Mouse (Mus musculus): ENCODE measurements around the gene Itga7. TPM values are rescaled to one million over a fixed set of nuclear protein-coding genes. Genes with fewer than 3 reads are reported as not detected.

Gene Itga7
- polyA plus RNA-seq, 1 experiment from 2014 or later, result 2.1 TPM

GRCm38 (mm10) chr10:128899759-128900490, 33.7 kb upstream of the Itga7 start:
- Histone ChIP-seq H3K27me3 (peaks cover 28% of the 10 kb centered on the region), H3K4me2 (replicated peaks) (no peak overlapping the region), H3K27ac (replicated peaks) (no peak overlapping the region), H3K9me3 (no peaks in the 10 kb centered on the region), H3K36me3 (no peaks in the 10 kb centered on the region), H3K4me3 (no peak overlapping the region), H3K4me1 (0 out of 2 replicates have a peak, but pooled peaks cover 5% of the 10 kb centered on the region), H3K9ac (replicated peaks) (no peak overlapping the region)
- 79% methylated on average over 6 of the region's 6 CpGs for WGBS
- no peak for ATAC-seq (ENCODE audit: low FRiP score, low read depth)

GRCm38 (mm10) chr10:128900698-128901097, 32.9 kb upstream of the Itga7 start, which contains the start of gene Cd63:
Gene Cd63 (plus strand): TSS chr10:128900989.
- peaks cover 23% of the 10 kb centered on the region for H3K27me3 ChIP-seq
- no peaks in the 10 kb centered on the region for H3K9me3 ChIP-seq
- H3K36me3 ChIP-seq, result no peaks in the 10 kb centered on the region
- ATAC-seq (ENCODE audit: low FRiP score, low read depth), result no peak
- WGBS, result 91% methylated on average over 3 of the region's 3 CpGs
- no peak within 1 kb of the TSS for H3K9ac ChIP-seq (replicated peaks)
- H3K4me3 ChIP-seq, result no peak within 1 kb of the TSS
- 0 out of 2 replicates have a peak, but pooled peaks cover 5% of the 10 kb centered on the region for H3K4me1 ChIP-seq
- no peak within 1 kb of the TSS for H3K27ac ChIP-seq (replicated peaks)
- H3K4me2 ChIP-seq (replicated peaks), result no peak within 1 kb of the TSS

- Histone ChIP-seq H3K9me3 (no peaks in the 10 kb centered on the region), H3K27ac (replicated peaks) (no peak overlapping the region), H3K4me1 (no peaks in the 10 kb centered on the region), H3K36me3 (no peaks in the 10 kb centered on the region), H3K9ac (replicated peaks) (no peak overlapping the region), H3K27me3 (peaks cover 16% of the 10 kb centered on the region), H3K4me3 (no peak overlapping the region), H3K4me2 (replicated peaks) (no peak overlapping the region)
- WGBS, result 74% methylated on average over 1 of the region's 1 CpGs
- ATAC-seq (ENCODE audit: low FRiP score, low read depth), result no peak
Measured at GRCm38 (mm10) chr10:128901409-128901808, 32.2 kb upstream of the Itga7 start.

- Histone ChIP-seq H3K27me3 (peaks cover 5% of the 10 kb centered on the region; the same call in 1 of the 2 replicates), H3K27ac (replicated peaks) (no peak overlapping the region), H3K4me2 (replicated peaks) (no peak overlapping the region), H3K4me1 (no peaks in the 10 kb centered on the region), H3K36me3 (no peaks in the 10 kb centered on the region), H3K4me3 (no peak overlapping the region), H3K9ac (replicated peaks) (no peak overlapping the region), H3K9me3 (no peaks in the 10 kb centered on the region)
- ATAC-seq (ENCODE audit: low FRiP score, low read depth), result no peak
- WGBS, result 84% methylated on average over 3 of the region's 3 CpGs
Measured at GRCm38 (mm10) chr10:128902409-128902988, 31.1 kb upstream of the Itga7 start.

- 82% methylated on average over 5 of the region's 5 CpGs for WGBS
- Histone ChIP-seq H3K9me3 (no peaks in the 10 kb centered on the region), H3K4me1 (peaks cover 7% of the 10 kb centered on the region; the same call in 1 of the 2 replicates), H3K9ac (replicated peaks) (no peak overlapping the region), H3K27me3 (peaks cover 8% of the 10 kb centered on the region), H3K4me3 (no peak overlapping the region), H3K27ac (replicated peaks) (no peak overlapping the region), H3K36me3 (no peaks in the 10 kb centered on the region), H3K4me2 (replicated peaks) (no peak overlapping the region)
- no peak for ATAC-seq (ENCODE audit: low FRiP score, low read depth)
Measured at GRCm38 (mm10) chr10:128904812-128905211, 28.8 kb upstream of the Itga7 start.

- Histone ChIP-seq H3K27ac (replicated peaks) (0 out of 2 replicates have a peak overlapping the region, but pooled peaks have one; percentile 30), H3K9me3 (no peaks in the 10 kb centered on the region), H3K4me3 (peak overlapping the region; percentile 62), H3K27me3 (peaks cover 11% of the 10 kb centered on the region), H3K36me3 (no peaks in the 10 kb centered on the region), H3K9ac (replicated peaks) (peak overlapping the region; percentile 79; the same call in 1 of the 2 replicates), H3K4me1 (peaks cover 12% of the 10 kb centered on the region; the same call in 1 of the 2 replicates), H3K4me2 (replicated peaks) (peak overlapping the region; percentile 80)
- ATAC-seq (ENCODE audit: low FRiP score, low read depth), result 0 out of 2 replicates have a peak, but pooled peaks have one; percentile 3
- WGBS, result 51% methylated on average over 13 of the region's 13 CpGs
Measured at GRCm38 (mm10) chr10:128908778-128909448, 24.7 kb upstream of the Itga7 start.

GRCm38 (mm10) chr10:128909567-128910028, 24.0 kb upstream of the Itga7 start:
- Histone ChIP-seq H3K9ac (replicated peaks) (peak overlapping the region; percentile 79), H3K27me3 (peaks cover 11% of the 10 kb centered on the region), H3K4me2 (replicated peaks) (peak overlapping the region; percentile 80), H3K4me1 (peaks cover 12% of the 10 kb centered on the region; the same call in 1 of the 2 replicates), H3K27ac (replicated peaks) (0 out of 2 replicates have a peak overlapping the region, but pooled peaks have one; percentile 30), H3K36me3 (no peaks in the 10 kb centered on the region), H3K9me3 (no peaks in the 10 kb centered on the region), H3K4me3 (peak overlapping the region; percentile 62)
- peak; percentile 79 for ATAC-seq (ENCODE audit: low FRiP score, low read depth)
- under 1% methylated on average over 38 of the region's 41 CpGs for WGBS

GRCm38 (mm10) chr10:128910066-128910841, 23.4 kb upstream of the Itga7 start:
- Histone ChIP-seq H3K27ac (replicated peaks) (0 out of 2 replicates have a peak overlapping the region, but pooled peaks have one; percentile 30), H3K27me3 (peaks cover 11% of the 10 kb centered on the region), H3K9ac (replicated peaks) (peak overlapping the region; percentile 79), H3K4me1 (peaks cover 12% of the 10 kb centered on the region; the same call in 1 of the 2 replicates), H3K36me3 (no peaks in the 10 kb centered on the region), H3K4me2 (replicated peaks) (peak overlapping the region; percentile 80), H3K4me3 (peak overlapping the region; percentile 62), H3K9me3 (no peaks in the 10 kb centered on the region)
- ATAC-seq (ENCODE audit: low FRiP score, low read depth), result peak; percentile 42
- 3% methylated on average over 58 of the region's 66 CpGs for WGBS

- ATAC-seq (ENCODE audit: low FRiP score, low read depth), result no peak
- Histone ChIP-seq H3K4me1 (peaks cover 12% of the 10 kb centered on the region; the same call in 1 of the 2 replicates), H3K27me3 (peaks cover 11% of the 10 kb centered on the region), H3K9ac (replicated peaks) (no peak overlapping the region), H3K9me3 (no peaks in the 10 kb centered on the region), H3K4me2 (replicated peaks) (0 out of 2 replicates have a peak overlapping the region, but pooled peaks have one; percentile 80), H3K27ac (replicated peaks) (no peak overlapping the region), H3K4me3 (no peak overlapping the region), H3K36me3 (no peaks in the 10 kb centered on the region)
- WGBS, result 88% methylated on average over 6 of the region's 6 CpGs
Measured at GRCm38 (mm10) chr10:128911430-128911829, 22.2 kb upstream of the Itga7 start.

GRCm38 (mm10) chr10:128912268-128912667, 21.4 kb upstream of the Itga7 start:
- no peak overlapping the region for H3K9ac ChIP-seq (replicated peaks)
- H3K36me3 ChIP-seq, result peaks cover 2% of the 10 kb centered on the region; the same call in 1 of the 2 replicates
- H3K4me1 ChIP-seq, result peaks cover 12% of the 10 kb centered on the region; the same call in 1 of the 2 replicates
- H3K4me3 ChIP-seq, result no peak overlapping the region
- H3K27me3 ChIP-seq, result peaks cover 11% of the 10 kb centered on the region
- H3K27ac ChIP-seq (replicated peaks), result no peak overlapping the region
- H3K9me3 ChIP-seq, result no peaks in the 10 kb centered on the region
- no peak overlapping the region for H3K4me2 ChIP-seq (replicated peaks)
- no peak for ATAC-seq (ENCODE audit: low FRiP score, low read depth)
- WGBS, result 80% methylated on average over 4 of the region's 4 CpGs

- no peak overlapping the region for H3K4me3 ChIP-seq
- H3K9ac ChIP-seq (replicated peaks), result no peak overlapping the region
- no peak overlapping the region for H3K27ac ChIP-seq (replicated peaks)
- peaks cover 7% of the 10 kb centered on the region; the same call in 1 of the 2 replicates for H3K36me3 ChIP-seq
- peaks cover 11% of the 10 kb centered on the region for H3K27me3 ChIP-seq
- H3K4me1 ChIP-seq, result peaks cover 12% of the 10 kb centered on the region; the same call in 1 of the 2 replicates
- no peaks in the 10 kb centered on the region for H3K9me3 ChIP-seq
- H3K4me2 ChIP-seq (replicated peaks), result no peak overlapping the region
- ATAC-seq (ENCODE audit: low FRiP score, low read depth), result no peak
- WGBS, result 81% methylated on average over 4 of the region's 4 CpGs
Measured at GRCm38 (mm10) chr10:128912791-128913190, 20.8 kb upstream of the Itga7 start.

Measured in midbrain, embryonic 12.5 days (tissue).